Mouse (Mus musculus): ENCODE data around the gene H2-Eb2.

Gene H2-Eb2

GRCm38 (mm10) chr17:34363676-34364310, 38.3 kb downstream of the H2-Eb2 start:
- DNase-seq: no peak

- DNase-seq: no peak
Measured at GRCm38 (mm10) chr17:34365031-34365430, 39.6 kb downstream of the H2-Eb2 start.

GRCm38 (mm10) chr17:34370563-34370962, 45.1 kb downstream of the H2-Eb2 start:
- no peak for DNase-seq

GRCm38 (mm10) chr17:34373055-34373709, 47.7 kb downstream of the H2-Eb2 start:
- no peak for DNase-seq

GRCm38 (mm10) chr17:34376847-34377246, 51.4 kb downstream of the H2-Eb2 start, which contains the start of gene Btnl1:
Gene Btnl1, plus strand, starts transcription at chr17:34377132.
- DNase-seq: no peak

GRCm38 (mm10) chr17:34377450-34378209, 52.2 kb downstream of the H2-Eb2 start:
- no peak for DNase-seq

- no peak for DNase-seq
Measured at GRCm38 (mm10) chr17:34378716-34379115, 53.3 kb downstream of the H2-Eb2 start.

- DNase-seq: no peak
Measured at GRCm38 (mm10) chr17:34379451-34379850, 54.0 kb downstream of the H2-Eb2 start.

- no peak for DNase-seq
Measured at GRCm38 (mm10) chr17:34381876-34382275, 56.4 kb downstream of the H2-Eb2 start.

GRCm38 (mm10) chr17:34383212-34383611, 57.7 kb downstream of the H2-Eb2 start:
- DNase-seq: peak; percentile 16

GRCm38 (mm10) chr17:34384699-34385098, 59.2 kb downstream of the H2-Eb2 start:
- DNase-seq: no peak

GRCm38 (mm10) chr17:34386656-34387055, 61.2 kb downstream of the H2-Eb2 start:
- no peak for DNase-seq

GRCm38 (mm10) chr17:34388513-34388912, 63.0 kb downstream of the H2-Eb2 start:
- DNase-seq: peak; percentile 27

Measured in right cerebral cortex, postnatal 4 days (tissue).